Comparison of ENCODE assay signal across 8 mouse cellular contexts in genomic region chr17:63849151-63849550, GRCm38 (mm10). TPM values are rescaled to one million over a fixed set of nuclear protein-coding genes. Genes with fewer than 3 reads are reported as not detected.
DNase-seq lines count a peak whose midpoint lies in the region; ATAC-seq and TF ChIP-seq lines count a peak whose summit lies in the region.

No protein-coding gene starts in this region.

- in situ Hi-C loops in CH12.LX (cut with MboI; ENCODE audit: low pct_ligation_motif_present, low pct_unique_long_range_greater_than_20kb, low sequenced_read_pairs): no loop called here

- H3K27ac ChIP-seq in heart, adult 2 months: peak overlapping the region; percentile 78
- no peak overlapping the region for H3K27ac ChIP-seq in CH12.LX (ENCODE audit: insufficient read depth, low read depth)
- H3K27ac ChIP-seq in forebrain, embryonic 12.5 days: peak overlapping the region; percentile 5; the same call in 1 of the 2 replicates
- H3K27ac ChIP-seq in liver, embryonic 12.5 days: peak overlapping the region; percentile 67; the same call in 1 of the 2 replicates

- dilution Hi-C loops in CH12.LX (cut with MboI; ENCODE audit: extremely low pct_ligation_motif_present, extremely low pct_unique_long_range_greater_than_20kb, low sequenced_read_pairs): no loop called here

- no peaks in the 10 kb centered on the region for H3K36me3 ChIP-seq in heart, adult 2 months (ENCODE audit: control insufficient read depth, insufficient read depth, low read length)
- no peaks in the 10 kb centered on the region for H3K36me3 ChIP-seq in CH12.LX (replicated peaks in 1 of 2; ENCODE audit: control insufficient read depth in 1 of 2, insufficient read depth in 1 of 2, low read length in 1 of 2)
- H3K36me3 ChIP-seq in forebrain, embryonic 12.5 days (replicated peaks): no peaks in the 10 kb centered on the region
- H3K36me3 ChIP-seq in liver, embryonic 12.5 days: no peaks in the 10 kb centered on the region

- no peak for TF ChIP-seq EP300 in heart, adult 2 months (IDR thresholded peaks at IDR 0.05; ENCODE audit: insufficient read depth, low read depth, low read length)
- TF ChIP-seq EP300 in CH12.LX (IDR thresholded peaks at IDR 0.05; ENCODE audit: low read length): no peak

- TF ChIP-seq CTCF in heart, adult 2 months (IDR thresholded peaks at IDR 0.05): no peak
- no peak for TF ChIP-seq CTCF in CH12.LX (conservative IDR thresholded peaks at IDR 0.05 in 1 of 2, IDR thresholded peaks at IDR 0.05 in 1 of 2; ENCODE audit: low read depth in 2 of 2, low read length in 2 of 2)

- DNase-seq in heart, adult 2 months: no peak
- no peak for DNase-seq in heart, postnatal 36 days
- DNase-seq in CH12.LX (ENCODE audit: extremely low read depth): no peak
- no peak for DNase-seq in Muller cell, postnatal 12 days (ENCODE audit: inconsistent ontology term)
- DNase-seq in frontal cortex, postnatal 10 days (ENCODE audit: low spot score in 2 of 2): no peak

- no peaks in the 10 kb centered on the region for H3K79me2 ChIP-seq in heart, adult 2 months (replicated peaks; ENCODE audit: control insufficient read depth, insufficient read depth, low read length)
- no peaks in the 10 kb centered on the region for H3K79me2 ChIP-seq in CH12.LX (replicated peaks; ENCODE audit: control insufficient read depth, extremely low read depth, insufficient read depth, poor library complexity, severe bottlenecking)

- intact Hi-C loops in heart, adult 2 months (cut with DNase I): no loop called here
- intact Hi-C loops in heart, postnatal 36 days (cut with DNase I): no loop called here

- no peak overlapping the region for H3K4me2 ChIP-seq in CH12.LX (ENCODE audit: insufficient read depth, low read depth, poor library complexity, severe bottlenecking)
- H3K4me2 ChIP-seq in forebrain, embryonic 12.5 days: peak overlapping the region; percentile 59
- peak overlapping the region; percentile 86 for H3K4me2 ChIP-seq in liver, embryonic 12.5 days

- H3K4me1 ChIP-seq in heart, adult 2 months (ENCODE audit: control insufficient read depth, insufficient read depth, low read length): no peaks in the 10 kb centered on the region
- peaks cover 3% of the 10 kb centered on the region in 2 experiments; a peak in 2 of 4 replicates for H3K4me1 ChIP-seq in CH12.LX (ENCODE audit: control insufficient read depth in 1 of 2, insufficient read depth in 2 of 2)
- no peaks in the 10 kb centered on the region for H3K4me1 ChIP-seq in forebrain, embryonic 12.5 days
- peaks cover 16% of the 10 kb centered on the region for H3K4me1 ChIP-seq in liver, embryonic 12.5 days

- ATAC-seq in forebrain, embryonic 12.5 days (ENCODE audit: low FRiP score): peak; percentile 39; the same call in 1 of the 2 replicates
- ATAC-seq in liver, embryonic 12.5 days: peak; percentile 53
- ATAC-seq in activated CD4-positive, CD25-positive, alpha-beta regulatory T cell, adult 4 months: no peak

- H3K9me3 ChIP-seq in CH12.LX (replicated peaks; ENCODE audit: low read length): peaks cover 16% of the 10 kb centered on the region
- no peaks in the 10 kb centered on the region for H3K9me3 ChIP-seq in forebrain, embryonic 12.5 days
- no peaks in the 10 kb centered on the region for H3K9me3 ChIP-seq in liver, embryonic 12.5 days (replicated peaks)

- no peaks in the 10 kb centered on the region for H3K27me3 ChIP-seq in heart, adult 2 months (ENCODE audit: control insufficient read depth, insufficient read depth, low read length)
- H3K27me3 ChIP-seq in CH12.LX (replicated peaks): peaks cover 79% of the 10 kb centered on the region
- no peaks in the 10 kb centered on the region for H3K27me3 ChIP-seq in forebrain, embryonic 12.5 days
- H3K27me3 ChIP-seq in liver, embryonic 12.5 days (replicated peaks): no peaks in the 10 kb centered on the region

- peak overlapping the region; percentile 76 for H3K4me3 ChIP-seq in heart, adult 2 months
- peak overlapping the region in 2 of 3 experiments; percentile 13 to 52 for H3K4me3 ChIP-seq in CH12.LX (replicated peaks in 1 of 3; ENCODE audit: low read depth in 2 of 3, low read length in 2 of 3, poor library complexity in 1 of 3)
- H3K4me3 ChIP-seq in forebrain, embryonic 12.5 days (replicated peaks): peak overlapping the region; percentile 55
- peak overlapping the region; percentile 75 for H3K4me3 ChIP-seq in liver, embryonic 12.5 days

- H3K9ac ChIP-seq in heart, adult 2 months (ENCODE audit: low read depth, low read length): peak overlapping the region; percentile 83
- H3K9ac ChIP-seq in CH12.LX (ENCODE audit: insufficient read depth, low read depth): no peak overlapping the region
- peak overlapping the region; percentile 71 for H3K9ac ChIP-seq in forebrain, embryonic 12.5 days
- peak overlapping the region; percentile 76 for H3K9ac ChIP-seq in liver, embryonic 12.5 days

- no peak for TF ChIP-seq RAD21 in CH12.LX (IDR thresholded peaks at IDR 0.05; ENCODE audit: low read depth, low read length)

- 3% methylated on average over 6 of the region's 6 CpGs for WGBS in heart, adult 2 months
- WGBS in forebrain, embryonic 12.5 days: 6% methylated on average over 6 of the region's 6 CpGs
- WGBS in liver, embryonic 12.5 days (ENCODE audit: insufficient replicate concordance): 3% methylated on average over 6 of the region's 6 CpGs

- TF ChIP-seq POLR2A in heart, adult 2 months (IDR thresholded peaks at IDR 0.05; ENCODE audit: insufficient read depth, low read depth, low read length): no peak
- TF ChIP-seq POLR2A in CH12.LX (IDR thresholded peaks at IDR 0.05; ENCODE audit: low read depth, low read length): no peak

TF ChIP-seq in CH12.LX, 34 proteins besides CTCF, POLR2A, EP300 and RAD21:
- TF ChIP-seq PAX5 (IDR thresholded peaks at IDR 0.05; ENCODE audit: low read length) (no peak), CHD2 (IDR thresholded peaks at IDR 0.05; ENCODE audit: low read length) (no peak), NRF1 (IDR thresholded peaks at IDR 0.05; ENCODE audit: low read depth, low read length) (no peak), USF2 (conservative IDR thresholded peaks at IDR 0.05; ENCODE audit: low read depth, low read length) (no peak), KAT2A (IDR thresholded peaks at IDR 0.05; ENCODE audit: insufficient replicate concordance, low read length) (no peak), JUN (IDR thresholded peaks at IDR 0.05; ENCODE audit: insufficient read depth, low read depth, low read length) (no peak)

RNA-seq across cellular contexts. Expression of gene Fer, which starts 13.7 kb away (rescaled TPM):
- total RNA-seq in heart, adult 2 months (2021): 10 to 100 TPM; 19.4 to 19.8 TPM
- polyA plus RNA-seq in heart, adult 2 months (2012; rRNA removed): 3.9 and 7.9 TPM in 2 replicates
- 10 to 100 TPM; 17.8 to 19.2 TPM for total RNA-seq in heart, postnatal 36 days (2021)
- 3.4 and 4.5 TPM in 2 replicates for total RNA-seq in CH12.LX (2012; rRNA removed)
- 4.3 and 4.9 TPM in 2 replicates for total RNA-seq in CH12.LX (2014; rRNA removed)
- polyA plus RNA-seq in CH12.LX (2012; ENCODE audit: insufficient read length, low read depth): 4.9 and 5.1 TPM in 2 replicates
- polyA plus RNA-seq in forebrain, embryonic 12.5 days (2016; fragmentation: Nextera tagmentation; extraction: Ambion mirVana): 34.6 and 37.7 TPM in 2 replicates
- polyA plus RNA-seq in liver, embryonic 12.5 days (2016; fragmentation: Nextera tagmentation; extraction: Ambion mirVana): 14.6 and 17.1 TPM in 2 replicates
- under 1 TPM; 0.82 to 0.87 TPM for polyA plus RNA-seq in activated CD4-positive, CD25-positive, alpha-beta regulatory T cell, adult 4 months (2017; shearing (Covaris generic))

RNA-seq across cellular contexts. Expression of gene A930002H24Rik, which starts 14.4 kb away (rescaled TPM):
- not detected for total RNA-seq in heart, adult 2 months (2021)
- polyA plus RNA-seq in heart, adult 2 months (2012; rRNA removed): 0.98 TPM in 1 of 2 replicates, not detected in the other
- not detected for total RNA-seq in heart, postnatal 36 days (2021)
- total RNA-seq in CH12.LX (2012; rRNA removed) (not detected in 2 replicates), CH12.LX (2014; rRNA removed) (not detected in 2 replicates)
- polyA plus RNA-seq in CH12.LX (2012; ENCODE audit: insufficient read length, low read depth): not detected in 2 replicates
- polyA plus RNA-seq in forebrain, embryonic 12.5 days (2016; fragmentation: Nextera tagmentation; extraction: Ambion mirVana): 1.7 and 2.2 TPM in 2 replicates
- polyA plus RNA-seq in liver, embryonic 12.5 days (2016; fragmentation: Nextera tagmentation; extraction: Ambion mirVana): 0.91 and 1.1 TPM in 2 replicates
- not detected for polyA plus RNA-seq in activated CD4-positive, CD25-positive, alpha-beta regulatory T cell, adult 4 months (2017; shearing (Covaris generic))
